Mouse (Mus musculus): Measurements from ENCODE around the gene Rps21. TPM values are rescaled to one million over a fixed set of nuclear protein-coding genes. Genes with fewer than 3 reads are reported as not detected.

The Rps21 gene
- polyA plus RNA-seq, 1 experiment: 41.7 TPM

DNA sequence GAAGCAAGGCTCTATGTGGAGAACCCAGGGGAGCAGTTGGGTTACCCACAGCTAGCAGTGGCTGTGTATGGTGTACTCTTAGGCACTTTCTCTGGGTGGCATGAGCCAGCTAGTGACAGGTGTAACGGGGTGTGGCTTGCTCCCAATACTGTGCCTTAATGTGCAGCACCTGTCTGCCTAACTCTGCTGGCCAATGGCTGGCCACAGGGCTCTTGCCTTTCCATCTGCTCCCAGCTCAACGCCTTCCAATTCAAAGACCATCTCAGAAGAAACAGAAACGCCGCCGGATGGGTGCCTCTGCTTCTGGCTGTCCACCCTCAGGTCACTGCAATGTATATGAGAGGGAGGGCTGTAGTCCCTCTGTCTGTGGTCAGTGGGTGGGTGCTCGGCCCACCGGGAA is 4.7 kb downstream of the Rps21 start:
- Histone ChIP-seq H3K9me3 (ENCODE audit: control insufficient read depth, low read length) (no peaks in the 10 kb centered on the region), H3K36me3 (ENCODE audit: control insufficient read depth) (peaks cover 84% of the 10 kb centered on the region), H3K27me3 (ENCODE audit: control insufficient read depth) (no peaks in the 10 kb centered on the region), H3K4me1 (ENCODE audit: control insufficient read depth) (peaks cover 21% of the 10 kb centered on the region), H3K4me3 (replicated peaks) (no peak overlapping the region)
- TF ChIP-seq TAL1 (IDR thresholded peaks at IDR 0.05; ENCODE audit: low read length): no peak
- TF ChIP-seq GATA1 (IDR thresholded peaks at IDR 0.05; ENCODE audit: low read length): no peak

DNA sequence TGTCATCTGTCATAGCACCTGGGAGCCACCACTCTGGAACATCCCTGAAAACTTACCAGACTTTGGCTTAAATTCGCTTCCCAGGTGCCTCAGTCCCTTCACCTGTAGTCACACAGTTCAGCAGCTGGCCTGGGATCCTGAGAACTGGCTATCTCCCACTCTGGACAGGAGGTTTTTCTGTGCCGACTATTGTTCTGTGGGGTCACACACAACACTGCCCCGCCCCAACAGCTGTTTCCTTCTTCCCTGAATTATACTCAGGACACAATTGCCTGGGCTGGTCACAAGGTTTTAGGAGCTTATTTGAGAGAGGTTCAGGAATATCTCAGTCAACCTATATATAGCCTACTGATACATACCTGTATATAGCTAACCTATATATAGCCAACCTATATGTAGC is 5.3 kb downstream of the Rps21 start:
- peaks cover 89% of the 10 kb centered on the region for H3K36me3 ChIP-seq (ENCODE audit: control insufficient read depth)

DNA sequence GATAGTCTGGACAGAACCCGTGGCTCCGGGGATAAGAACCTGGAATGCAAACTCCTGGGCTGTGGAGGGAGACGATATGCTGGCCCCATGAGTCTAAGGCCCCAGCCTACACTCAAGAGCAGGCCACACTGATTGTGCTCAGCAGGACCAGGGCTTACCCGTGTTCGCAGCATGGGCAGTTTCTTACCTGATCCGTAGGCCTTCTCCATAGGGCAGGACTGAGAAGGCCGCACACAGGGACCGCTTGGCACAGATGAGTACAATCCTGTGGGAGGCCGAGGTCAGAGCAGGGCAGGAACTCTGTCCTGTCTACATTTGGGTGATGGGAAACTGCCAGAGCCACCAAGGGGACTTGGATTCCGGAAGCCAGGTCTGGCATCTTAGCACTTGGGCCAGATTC is 5.7 kb downstream of the Rps21 start:
- no peaks in the 10 kb centered on the region for H3K9me3 ChIP-seq (ENCODE audit: control insufficient read depth, low read length)
- no peaks in the 10 kb centered on the region for H3K27me3 ChIP-seq (ENCODE audit: control insufficient read depth)
- H3K4me1 ChIP-seq (ENCODE audit: control insufficient read depth): peaks cover 13% of the 10 kb centered on the region
- no peak overlapping the region for H3K4me3 ChIP-seq (replicated peaks)
- H3K36me3 ChIP-seq (ENCODE audit: control insufficient read depth): peaks cover 92% of the 10 kb centered on the region
- TF ChIP-seq GATA1 (IDR thresholded peaks at IDR 0.05; ENCODE audit: low read length) (no peak), TAL1 (IDR thresholded peaks at IDR 0.05; ENCODE audit: low read length) (no peak)

More for the DNA sequence above, 5.3 kb downstream of the Rps21 start:
- Histone ChIP-seq H3K27me3 (ENCODE audit: control insufficient read depth) (no peaks in the 10 kb centered on the region), H3K4me3 (replicated peaks) (no peak overlapping the region), H3K9me3 (ENCODE audit: control insufficient read depth, low read length) (no peaks in the 10 kb centered on the region), H3K4me1 (ENCODE audit: control insufficient read depth) (peaks cover 18% of the 10 kb centered on the region)
- TF ChIP-seq TAL1 (IDR thresholded peaks at IDR 0.05; ENCODE audit: low read length) (no peak), GATA1 (IDR thresholded peaks at IDR 0.05; ENCODE audit: low read length) (no peak)

DNA sequence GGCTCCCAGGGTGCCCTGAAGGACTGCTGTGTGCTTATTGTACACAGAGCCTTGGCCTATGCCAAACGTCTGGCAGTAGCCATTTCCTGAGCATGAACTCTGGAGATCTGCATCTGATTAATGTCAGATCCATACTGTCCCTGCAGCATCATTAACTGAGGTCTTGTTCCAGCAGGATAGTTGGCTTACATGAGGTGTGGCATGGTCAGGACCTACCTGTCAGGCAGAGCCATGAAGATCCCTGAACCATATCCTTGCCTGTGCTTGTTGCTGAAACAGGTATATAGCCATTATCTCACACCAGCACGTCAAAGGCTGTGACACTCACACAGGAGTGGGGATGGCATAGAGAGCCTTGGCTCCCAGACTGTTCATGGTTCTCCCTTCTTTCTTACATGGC is 10.8 kb downstream of the Rps21 start:
- Histone ChIP-seq H3K36me3 (ENCODE audit: control insufficient read depth) (peaks cover 84% of the 10 kb centered on the region), H3K27me3 (ENCODE audit: control insufficient read depth) (no peaks in the 10 kb centered on the region), H3K9me3 (ENCODE audit: control insufficient read depth, low read length) (no peaks in the 10 kb centered on the region), H3K4me3 (replicated peaks) (no peak overlapping the region), H3K4me1 (ENCODE audit: control insufficient read depth) (peaks cover 27% of the 10 kb centered on the region)
- TF ChIP-seq GATA1 (IDR thresholded peaks at IDR 0.05; ENCODE audit: low read length): no peak
- TF ChIP-seq TAL1 (IDR thresholded peaks at IDR 0.05; ENCODE audit: low read length): no peak

DNA sequence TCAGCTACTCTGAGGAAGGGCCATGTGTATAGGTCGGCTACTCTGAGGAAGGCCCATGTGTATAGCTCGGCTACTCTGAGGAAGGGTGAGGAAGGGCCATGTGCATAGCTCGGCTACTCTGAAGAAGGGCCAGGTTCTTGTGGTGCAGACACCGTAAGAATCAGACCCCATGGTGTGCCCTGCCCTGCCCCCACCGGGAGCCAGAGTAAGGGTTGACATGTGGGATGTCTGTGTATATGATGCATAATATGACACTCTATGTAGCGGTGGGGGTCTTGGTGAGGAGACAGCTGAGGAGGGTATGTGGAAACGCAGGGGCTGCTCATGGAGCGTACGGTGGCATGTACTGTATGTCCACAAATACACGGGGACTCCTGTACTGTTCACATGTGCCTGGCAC is 12.2 kb downstream of the Rps21 start:
- Histone ChIP-seq H3K4me3 (replicated peaks) (no peak overlapping the region), H3K9me3 (ENCODE audit: control insufficient read depth, low read length) (no peaks in the 10 kb centered on the region), H3K36me3 (ENCODE audit: control insufficient read depth) (peaks cover 70% of the 10 kb centered on the region), H3K4me1 (ENCODE audit: control insufficient read depth) (peaks cover 36% of the 10 kb centered on the region), H3K27me3 (ENCODE audit: control insufficient read depth) (no peaks in the 10 kb centered on the region)
- TF ChIP-seq TAL1 (IDR thresholded peaks at IDR 0.05; ENCODE audit: low read length) (no peak), GATA1 (IDR thresholded peaks at IDR 0.05; ENCODE audit: low read length) (no peak)

DNA sequence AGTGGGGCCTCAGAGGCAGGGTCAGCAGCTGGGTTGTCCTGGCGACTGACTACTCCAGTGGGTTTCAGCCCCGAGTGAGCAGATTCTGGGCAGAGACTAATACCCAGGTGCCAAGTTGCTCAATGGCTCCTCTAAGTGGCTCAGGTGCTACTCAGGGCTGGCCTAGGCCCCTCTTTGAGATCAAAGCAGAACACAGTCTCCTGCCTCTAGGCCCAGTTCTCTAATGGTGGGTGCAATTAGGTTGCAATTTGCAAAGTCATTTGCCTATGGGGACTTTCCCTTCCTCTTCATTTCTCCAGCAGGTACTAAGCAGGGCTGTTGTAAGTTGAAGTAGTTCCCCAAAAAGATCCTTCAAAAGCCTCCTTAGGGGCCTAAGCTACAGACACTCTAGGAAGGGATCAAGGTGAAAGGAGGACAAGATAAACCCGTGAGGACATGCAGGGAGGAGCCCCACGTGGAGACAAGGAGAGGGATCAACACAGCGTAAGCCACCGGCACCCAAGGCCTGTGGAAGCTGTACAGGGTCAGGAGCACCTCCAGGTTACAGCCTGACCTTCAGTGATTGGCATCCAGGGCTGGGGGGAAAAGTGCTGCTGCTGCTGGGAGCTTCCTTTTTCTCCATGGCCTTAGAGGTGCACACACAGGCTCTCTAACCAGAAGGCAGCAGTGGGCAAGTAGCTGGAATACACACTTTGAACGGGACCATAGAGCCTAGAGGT is 13.5 kb downstream of the Rps21 start:
- Histone ChIP-seq H3K4me1 (ENCODE audit: control insufficient read depth) (peaks cover 47% of the 10 kb centered on the region), H3K9me3 (ENCODE audit: control insufficient read depth, low read length) (no peaks in the 10 kb centered on the region), H3K27me3 (ENCODE audit: control insufficient read depth) (peaks cover 4% of the 10 kb centered on the region), H3K4me3 (replicated peaks) (no peak overlapping the region), H3K36me3 (ENCODE audit: control insufficient read depth) (peaks cover 62% of the 10 kb centered on the region)
- no peak for TF ChIP-seq TAL1 (IDR thresholded peaks at IDR 0.05; ENCODE audit: low read length)
- no peak for TF ChIP-seq GATA1 (IDR thresholded peaks at IDR 0.05; ENCODE audit: low read length)

DNA sequence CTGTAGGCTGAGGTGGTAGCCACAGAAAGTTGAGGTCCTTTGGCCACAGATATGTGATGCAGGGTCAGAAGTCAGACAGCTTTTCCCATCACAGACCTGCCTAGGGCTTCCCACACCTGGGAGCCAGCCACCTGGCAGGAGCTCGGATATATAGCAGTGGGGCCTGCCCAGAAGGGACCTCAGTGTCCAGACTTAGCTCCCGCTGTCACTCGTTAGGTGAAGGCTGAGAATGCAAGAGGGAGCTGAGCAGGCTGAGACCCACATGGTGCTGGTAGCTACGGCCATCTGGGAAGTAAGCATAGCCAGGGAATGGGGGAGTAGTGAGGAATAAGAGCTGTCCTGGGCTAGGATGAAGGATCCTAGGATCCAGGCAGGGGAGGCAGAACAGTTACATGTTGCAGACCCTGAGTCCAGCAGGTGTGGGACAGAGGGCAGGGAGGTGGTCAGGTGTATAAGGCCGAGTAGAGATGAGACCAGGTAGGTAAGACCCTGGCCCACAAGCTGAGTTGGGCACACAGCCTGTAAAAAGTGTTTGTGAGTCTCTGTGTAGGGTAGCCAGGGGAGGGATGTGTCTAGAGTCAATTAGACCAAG is 14.7 kb downstream of the Rps21 start:
- Histone ChIP-seq H3K27me3 (ENCODE audit: control insufficient read depth) (peaks cover 4% of the 10 kb centered on the region), H3K4me3 (replicated peaks) (peak overlapping the region; percentile 67), H3K9me3 (ENCODE audit: control insufficient read depth, low read length) (no peaks in the 10 kb centered on the region), H3K4me1 (ENCODE audit: control insufficient read depth) (peaks cover 59% of the 10 kb centered on the region), H3K36me3 (ENCODE audit: control insufficient read depth) (peaks cover 52% of the 10 kb centered on the region)
- no peak for TF ChIP-seq GATA1 (IDR thresholded peaks at IDR 0.05; ENCODE audit: low read length)
- no peak for TF ChIP-seq TAL1 (IDR thresholded peaks at IDR 0.05; ENCODE audit: low read length)

DNA sequence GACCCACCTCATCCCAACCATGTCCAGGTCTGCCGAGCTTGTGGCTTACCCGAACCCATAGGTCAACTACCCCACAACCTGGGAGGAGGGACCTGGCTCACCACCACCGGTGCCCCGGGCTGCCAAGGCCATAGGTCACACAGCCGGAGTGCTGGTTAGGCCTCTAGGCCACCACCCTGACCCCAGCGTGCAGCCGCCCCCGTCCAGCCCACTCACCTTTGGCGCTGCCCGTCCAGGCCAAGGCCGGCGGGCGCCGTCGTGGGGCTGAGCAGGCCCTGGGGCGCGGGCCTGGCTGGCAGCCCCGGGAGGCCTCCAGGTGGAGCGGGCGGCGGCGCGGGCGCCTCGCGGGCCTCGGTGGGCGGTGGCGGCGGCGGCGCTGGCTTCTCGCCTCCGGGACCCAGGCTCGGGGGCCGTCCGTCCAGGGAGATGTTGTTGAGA is 15.7 kb downstream of the Rps21 start:
- peaks cover 4% of the 10 kb centered on the region for H3K27me3 ChIP-seq (ENCODE audit: control insufficient read depth)
- peak overlapping the region; percentile 67 for H3K4me3 ChIP-seq (replicated peaks)
- no peak for TF ChIP-seq GATA1 (IDR thresholded peaks at IDR 0.05; ENCODE audit: low read length)
- TF ChIP-seq TAL1 (IDR thresholded peaks at IDR 0.05; ENCODE audit: low read length): no peak
- H3K9me3 ChIP-seq (ENCODE audit: control insufficient read depth, low read length): no peaks in the 10 kb centered on the region
- peaks cover 42% of the 10 kb centered on the region for H3K36me3 ChIP-seq (ENCODE audit: control insufficient read depth)
- H3K4me1 ChIP-seq (ENCODE audit: control insufficient read depth): peaks cover 69% of the 10 kb centered on the region

DNA sequence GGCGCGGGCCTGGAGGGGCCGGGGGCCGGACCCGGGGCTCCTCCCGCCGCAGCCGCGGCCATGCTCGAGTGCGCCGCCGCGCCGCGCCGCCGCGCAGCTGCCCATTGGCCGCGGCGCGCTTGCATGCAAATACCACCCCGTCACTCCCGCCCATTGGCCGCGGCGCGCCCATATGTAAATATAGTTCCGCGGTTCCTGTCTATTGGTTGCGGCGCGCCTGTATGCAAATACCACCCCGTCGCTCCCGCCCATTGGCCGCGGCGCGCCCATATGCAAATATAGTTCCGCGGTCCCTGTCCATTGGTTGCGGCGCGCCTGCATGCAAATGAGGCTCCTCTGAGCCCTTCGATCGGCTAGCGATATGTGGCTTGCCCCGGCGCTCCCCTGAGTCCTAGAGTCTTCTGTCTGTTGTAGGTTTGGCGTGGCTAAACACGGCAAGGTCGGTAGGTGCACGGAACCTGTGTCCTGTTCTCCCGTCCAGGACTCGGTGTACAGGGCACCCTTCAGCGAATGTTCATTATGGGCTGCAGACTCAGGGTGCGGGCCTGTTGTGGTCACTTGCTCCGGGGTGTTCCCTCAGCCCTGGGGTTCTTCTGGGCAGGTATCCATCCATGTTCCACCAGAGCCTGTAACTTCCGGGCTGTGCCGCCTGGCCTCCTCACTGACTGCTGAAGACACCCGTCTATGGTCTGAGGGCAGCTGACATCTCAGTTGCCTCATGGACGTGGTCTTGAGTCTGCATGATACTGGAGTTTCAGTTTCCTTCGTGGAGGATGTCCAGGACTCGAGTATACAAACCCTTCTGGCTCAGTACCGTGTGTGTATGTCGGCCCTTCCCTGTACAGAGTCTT is 16.4 kb downstream of the Rps21 start, which contains the start of gene Cables2:
Cables2 (minus strand) TSS at position 103 of the 851 bp plus-strand sequence.
- Histone ChIP-seq H3K9me3 (ENCODE audit: control insufficient read depth, low read length) (no peaks in the 10 kb centered on the region), H3K36me3 (ENCODE audit: control insufficient read depth) (peaks cover 35% of the 10 kb centered on the region), H3K27me3 (ENCODE audit: control insufficient read depth) (peaks cover 4% of the 10 kb centered on the region), H3K4me1 (ENCODE audit: control insufficient read depth) (peaks cover 70% of the 10 kb centered on the region), H3K4me3 (replicated peaks) (peak within 1 kb of the TSS; percentile 67)
- TF ChIP-seq GATA1 (IDR thresholded peaks at IDR 0.05; ENCODE audit: low read length) (peak; percentile 85), TAL1 (IDR thresholded peaks at IDR 0.05; ENCODE audit: low read length) (no peak)
